Mouse (Mus musculus) bone marrow macrophage, adult 2 months (primary cell): ENCODE results near the gene Pla2g4f. TPM values are rescaled to one million over a fixed set of nuclear protein-coding genes. Genes with fewer than 3 reads are reported as not detected.
A peak's percentile ranks its signal among the peaks of the same experiment; 100 is the strongest.

Experiments
- H3K27ac ChIP-seq: 2 replicates; pipeline ENCODE4 v1.5.1; 2012; ENCODE audit warnings: low read depth, low read length; ENCODE audit not compliant: insufficient read depth
- H3K4me1 ChIP-seq: 2 replicates; pipeline ENCODE4 v1.6.1; 2012; ENCODE audit warnings: low read length; ENCODE audit not compliant: control insufficient read depth, insufficient read depth
- H3K4me3 ChIP-seq: 2 replicates; pipeline ENCODE4 v1.5.1; 2012; ENCODE audit warnings: mild to moderate bottlenecking, low read length, moderate library complexity; ENCODE audit not compliant: insufficient read depth
- CTCF ChIP-seq: IDR thresholded peaks from 2 replicates; pipeline ENCODE4 v1.5.1; 2012; ENCODE audit warnings: low read depth, mild to moderate bottlenecking, low read length, moderate library complexity
- POLR2A ChIP-seq: IDR thresholded peaks from 2 replicates; pipeline ENCODE4 v1.6.1; 2012; ENCODE audit warnings: mild to moderate bottlenecking, low read depth, low read length, borderline replicate concordance
- polyA plus RNA-seq: library from polyadenylated mRNA; stranded (reverse); fragments of >200 nt; gene quantifications from 2 replicates; pipeline ENCODE4 v1.2.4, GENCODE M21; 2012; ENCODE audit not compliant: missing spikeins, insufficient read depth, insufficient read length

Pla2g4f gene
- polyA plus RNA-seq, result not detected in 2 replicates

GRCm38 (mm10) chr2:120313976-120314375 is at the start of gene Pla2g4f:
Gene Pla2g4f (minus strand): TSS chr2:120314165.
- H3K4me1 ChIP-seq, result peaks cover 11% of the 10 kb centered on the region
- no peak for TF ChIP-seq CTCF
- no peak for TF ChIP-seq POLR2A
- H3K4me3 ChIP-seq, result no peak within 1 kb of the TSS
- H3K27ac ChIP-seq, result no peak within 1 kb of the TSS

- Histone ChIP-seq H3K4me1 (peaks cover 16% of the 10 kb centered on the region), H3K27ac (no peak overlapping the region)
- TF ChIP-seq POLR2A, result no peak
- TF ChIP-seq CTCF, result no peak
Observed at GRCm38 (mm10) chr2:120360425-120360824, 46.5 kb upstream of the Pla2g4f start.

GRCm38 (mm10) chr2:120352682-120353646 is 39.0 kb upstream of the Pla2g4f start, which contains the start of gene Vps39:
Gene Vps39 (minus strand): TSS chr2:120353137.
- no peak for TF ChIP-seq CTCF
- peak within 1 kb of the TSS; percentile 52 for H3K27ac ChIP-seq
- H3K4me3 ChIP-seq, result peak within 1 kb of the TSS; percentile 97
- peaks cover 26% of the 10 kb centered on the region for H3K4me1 ChIP-seq

More at GRCm38 (mm10) chr2:120360425-120360824, 46.5 kb upstream of the Pla2g4f start:
- no peak overlapping the region for H3K4me3 ChIP-seq

GRCm38 (mm10) chr2:120351321-120351720 is 37.4 kb upstream of the Pla2g4f start:
- no peak overlapping the region for H3K27ac ChIP-seq
- peaks cover 34% of the 10 kb centered on the region for H3K4me1 ChIP-seq
- TF ChIP-seq CTCF, result no peak
- no peak for TF ChIP-seq POLR2A
- peak overlapping the region; percentile 1; the same call in 1 of the 2 replicates for H3K4me3 ChIP-seq

GRCm38 (mm10) chr2:120348120-120348519 is 34.2 kb upstream of the Pla2g4f start:
- H3K4me1 ChIP-seq, result peaks cover 34% of the 10 kb centered on the region
- peak overlapping the region; percentile 88 for H3K27ac ChIP-seq
- H3K4me3 ChIP-seq, result peak overlapping the region; percentile 38
- TF ChIP-seq POLR2A (peak; percentile 75; the same call in 1 of the 2 replicates), CTCF (no peak)

- no peaks in the 10 kb centered on the region for H3K4me1 ChIP-seq
- H3K27ac ChIP-seq, result no peak overlapping the region
- H3K4me3 ChIP-seq, result no peak overlapping the region
- TF ChIP-seq CTCF (no peak), POLR2A (no peak)
Observed at GRCm38 (mm10) chr2:120341741-120342140, 27.8 kb upstream of the Pla2g4f start.

- TF ChIP-seq POLR2A, result no peak
- no peak for TF ChIP-seq CTCF
- H3K4me3 ChIP-seq, result no peak overlapping the region
- no peaks in the 10 kb centered on the region for H3K4me1 ChIP-seq
- no peak overlapping the region for H3K27ac ChIP-seq
Observed at GRCm38 (mm10) chr2:120337886-120338285, 23.9 kb upstream of the Pla2g4f start.

- Histone ChIP-seq H3K27ac (no peak overlapping the region), H3K4me1 (no peaks in the 10 kb centered on the region), H3K4me3 (no peak overlapping the region)
- TF ChIP-seq POLR2A (no peak), CTCF (no peak)
Observed at GRCm38 (mm10) chr2:120331575-120331974, 17.6 kb upstream of the Pla2g4f start.

- no peak overlapping the region for H3K4me3 ChIP-seq
- H3K4me1 ChIP-seq, result peaks cover under 1% of the 10 kb centered on the region
- no peak overlapping the region for H3K27ac ChIP-seq
Observed at GRCm38 (mm10) chr2:120315077-120315476, 1.1 kb upstream of the Pla2g4f start.

GRCm38 (mm10) chr2:120314487-120314886 is 522 bp upstream of the Pla2g4f start:
- Histone ChIP-seq H3K4me1 (peaks cover 6% of the 10 kb centered on the region), H3K4me3 (no peak overlapping the region), H3K27ac (no peak overlapping the region)
- TF ChIP-seq POLR2A (no peak), CTCF (no peak)

More at GRCm38 (mm10) chr2:120315077-120315476, 1.1 kb upstream of the Pla2g4f start:
- TF ChIP-seq CTCF, result no peak
- no peak for TF ChIP-seq POLR2A
